12 mouse cellular contexts compared by ENCODE assay signal in genomic region chr10:105652475-105652874, GRCm38 (mm10).
"Had no signal": no experiment of that assay in that cellular context is flagged by ENCODE, and none has a peak within 500 bp of the region (broad histone marks: within the 10 kb centered on the region; RNA-seq: fewer than 3 reads in every experiment).

No protein-coding gene starts in this region.

- H3K27ac ChIP-seq: kidney, embryonic 15.5 days; limb, embryonic 15.5 days; liver, embryonic 12.5 days; lung, embryonic 15.5 days; macrophage; midbrain, embryonic 13.5 days had no signal

- H3K27me3 ChIP-seq: kidney, embryonic 15.5 days; limb, embryonic 15.5 days; liver, embryonic 12.5 days; lung, embryonic 15.5 days; megakaryocyte, embryonic 14.5 days; midbrain, embryonic 13.5 days had no signal

- DNase-seq: kidney, postnatal 14 days; lung, postnatal 14 days; right cerebral cortex, adult 18-20 months; right cerebral cortex, postnatal 25 days; thymus, postnatal 36 days had no signal

- H3K9me3 ChIP-seq: kidney, embryonic 15.5 days; limb, embryonic 15.5 days; liver, embryonic 12.5 days; lung, embryonic 15.5 days; megakaryocyte, embryonic 14.5 days; midbrain, embryonic 13.5 days had no signal

- ATAC-seq: liver, embryonic 12.5 days; midbrain, embryonic 13.5 days had no signal

- H3K36me3 ChIP-seq: kidney, embryonic 15.5 days; limb, embryonic 15.5 days; liver, embryonic 12.5 days; lung, embryonic 15.5 days; midbrain, embryonic 13.5 days had no signal

- H3K4me3 ChIP-seq: kidney, embryonic 15.5 days; limb, embryonic 15.5 days; liver, embryonic 12.5 days; lung, embryonic 15.5 days; megakaryocyte, embryonic 14.5 days; midbrain, embryonic 13.5 days had no signal

- H3K9ac ChIP-seq: kidney, embryonic 15.5 days; limb, embryonic 15.5 days; liver, embryonic 12.5 days; lung, embryonic 15.5 days; midbrain, embryonic 13.5 days had no signal

- H3K4me2 ChIP-seq: kidney, embryonic 15.5 days; limb, embryonic 15.5 days; liver, embryonic 12.5 days; lung, embryonic 15.5 days; midbrain, embryonic 13.5 days had no signal

- H3K4me1 ChIP-seq: kidney, embryonic 15.5 days; limb, embryonic 15.5 days; liver, embryonic 12.5 days; lung, embryonic 15.5 days; megakaryocyte, embryonic 14.5 days; midbrain, embryonic 13.5 days had no signal
